Mouse (Mus musculus): ENCODE measurements around the gene Olfr681. TPM values are rescaled to one million over a fixed set of nuclear protein-coding genes. Genes with fewer than 3 reads are reported as not detected.
"Not testable (repeated sequence)": the region's sequence is repeated elsewhere in the genome, so short reads cannot be mapped to it uniquely, and the experiment has no call there.

Gene Olfr681
- 0.11 and 0.71 TPM in 2 replicates for polyA plus RNA-seq (2015; fragmentation: Nextera tagmentation; extraction: Ambion mirVana)

DNA sequence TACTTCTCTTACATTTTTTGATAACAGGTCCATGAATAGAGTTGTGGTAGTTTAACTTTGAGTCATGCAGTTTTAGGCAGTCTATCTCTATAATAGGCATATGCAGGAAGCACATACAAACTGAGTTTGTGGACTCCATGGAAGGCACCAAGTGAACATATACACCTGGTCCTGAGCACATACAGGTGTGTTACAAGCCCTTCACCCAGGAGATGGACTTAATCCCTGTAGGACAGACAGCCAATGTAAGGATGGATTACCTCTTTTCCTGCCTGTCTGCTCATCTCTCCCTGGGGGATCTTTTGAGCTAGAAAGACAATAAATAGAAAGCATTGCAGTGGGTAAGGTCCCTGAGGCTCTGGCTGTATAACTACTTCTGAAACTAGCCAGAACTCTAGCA is at the start of gene Olfr681:
Gene Olfr681 (plus strand): TSS at position 301 of the 400 bp plus-strand sequence.
- Histone ChIP-seq H3K27me3 (no peaks in the 10 kb centered on the region), H3K4me2 (replicated peaks) (no peak within 1 kb of the TSS), H3K27ac (replicated peaks) (no peak within 1 kb of the TSS), H3K4me3 (replicated peaks) (no peak within 1 kb of the TSS), H3K4me1 (no peaks in the 10 kb centered on the region), H3K9me3 (replicated peaks) (no peaks in the 10 kb centered on the region), H3K9ac (no peak within 1 kb of the TSS), H3K36me3 (no peaks in the 10 kb centered on the region)
- ATAC-seq (ENCODE audit: insufficient number of reproducible peaks, low FRiP score, low TSS enrichment, low read depth) = no peak

DNA sequence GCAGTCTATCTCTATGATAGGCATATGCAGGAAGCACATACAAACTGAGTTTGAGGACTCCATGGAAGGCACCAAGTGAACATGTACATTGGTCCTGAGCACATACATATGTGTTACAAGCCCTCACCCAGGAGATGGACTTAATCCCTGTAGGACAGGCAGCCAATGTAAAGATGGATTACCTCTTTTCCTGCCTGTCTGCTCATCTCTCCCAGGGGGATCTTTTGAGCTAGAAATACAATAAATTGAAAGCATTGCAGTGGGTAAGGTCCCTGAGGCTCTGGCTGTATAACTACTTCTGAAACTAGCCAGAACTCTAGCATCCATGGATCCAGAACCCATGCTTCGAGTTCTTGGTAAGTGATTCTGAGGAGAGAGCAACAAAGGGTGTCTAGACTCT is 35.7 kb upstream of the Olfr681 start, which contains the start of gene Olfr679:
Gene Olfr679 (plus strand): TSS at position 301 of the 400 bp plus-strand sequence.
- Histone ChIP-seq H3K36me3 (no peaks in the 10 kb centered on the region), H3K4me2 (replicated peaks) (no peak within 1 kb of the TSS), H3K9ac (no peak within 1 kb of the TSS), H3K27ac (replicated peaks) (no peak within 1 kb of the TSS), H3K27me3 (no peaks in the 10 kb centered on the region), H3K4me3 (replicated peaks) (no peak within 1 kb of the TSS), H3K4me1 (no peaks in the 10 kb centered on the region), H3K9me3 (replicated peaks) (no peaks in the 10 kb centered on the region)
- no peak for ATAC-seq (ENCODE audit: insufficient number of reproducible peaks, low FRiP score, low TSS enrichment, low read depth)
- 49% methylated on average over 1 of the region's 1 CpGs for WGBS

DNA sequence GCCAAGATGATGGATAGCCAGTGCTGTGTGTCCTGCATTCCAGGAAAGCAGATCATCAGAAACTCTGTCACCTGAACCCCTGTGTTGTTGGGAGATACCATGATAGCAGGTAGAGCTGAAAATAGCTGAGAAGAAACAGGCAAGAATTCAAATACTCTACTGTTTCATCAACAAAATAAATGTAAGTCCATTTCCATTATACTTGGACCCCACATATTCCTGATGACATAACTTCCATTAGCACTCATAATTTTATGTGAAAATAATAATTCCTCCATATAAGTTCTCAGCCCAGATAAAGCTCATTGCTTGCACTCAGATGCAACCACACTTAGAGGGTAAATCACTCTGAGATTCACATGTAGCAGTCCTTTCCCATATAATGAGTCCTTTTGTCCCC is 23.9 kb upstream of the Olfr681 start, which contains the start of gene Olfr680-ps1:
Gene Olfr680-ps1 (minus strand): TSS at position 101 of the 400 bp plus-strand sequence.
- H3K9me3 ChIP-seq (replicated peaks); H3K36me3 ChIP-seq; H3K27ac ChIP-seq (replicated peaks); ATAC-seq (ENCODE audit: insufficient number of reproducible peaks, low FRiP score, low TSS enrichment, low read depth); H3K27me3 ChIP-seq; H3K4me1 ChIP-seq; H3K9ac ChIP-seq; H3K4me2 ChIP-seq (replicated peaks); H3K4me3 ChIP-seq (replicated peaks): not testable (repeated sequence)

DNA sequence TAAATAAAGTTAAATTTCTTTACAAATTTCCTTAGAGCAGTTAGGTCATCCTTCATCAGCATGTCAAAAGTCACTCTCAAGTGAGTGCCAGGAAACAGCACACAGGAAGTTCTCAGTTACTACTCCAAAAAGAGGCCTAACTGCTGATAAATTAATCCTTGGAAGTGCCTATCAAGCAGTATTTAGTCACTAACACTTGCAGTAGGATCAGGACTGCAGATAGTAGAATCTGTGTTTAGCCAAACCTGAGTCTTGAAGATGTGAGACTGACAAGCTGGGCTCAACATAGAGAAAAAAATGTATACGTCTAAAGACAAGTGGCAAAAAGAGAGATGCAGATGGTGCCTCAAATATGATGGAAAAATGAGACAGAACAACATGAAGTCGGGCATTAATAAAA is 24.6 kb downstream of the Olfr681 start:
- H3K27me3 ChIP-seq = no peaks in the 10 kb centered on the region
- no peaks in the 10 kb centered on the region for H3K9me3 ChIP-seq (replicated peaks)
- no peak overlapping the region for H3K9ac ChIP-seq
- no peak overlapping the region for H3K4me2 ChIP-seq (replicated peaks)
- no peak overlapping the region for H3K4me3 ChIP-seq (replicated peaks)
- no peak overlapping the region for H3K27ac ChIP-seq (replicated peaks)
- H3K36me3 ChIP-seq = no peaks in the 10 kb centered on the region
- no peak for ATAC-seq (ENCODE audit: insufficient number of reproducible peaks, low FRiP score, low TSS enrichment, low read depth)
- WGBS = 74% methylated on average over 2 of the region's 2 CpGs
- no peaks in the 10 kb centered on the region for H3K4me1 ChIP-seq

DNA sequence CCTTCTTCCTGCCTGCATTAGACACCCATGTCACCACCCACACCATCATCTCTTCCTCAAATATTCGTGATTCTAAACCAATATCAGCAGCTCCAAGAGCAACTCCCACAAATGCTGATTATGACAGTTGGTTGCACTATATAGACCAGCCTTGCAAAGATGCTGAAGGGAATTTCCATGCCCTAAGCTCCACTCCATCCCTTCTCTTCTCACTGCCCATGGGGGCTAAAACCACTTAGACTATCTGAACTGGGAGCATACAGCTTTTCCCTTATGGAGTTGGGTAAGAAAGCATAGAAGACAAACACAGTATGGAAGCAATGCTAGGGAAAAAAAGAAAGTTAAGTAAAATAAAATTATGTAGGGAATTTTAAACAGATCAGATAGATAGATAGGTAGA is 30.3 kb downstream of the Olfr681 start, which contains the start of gene Olfr683:
Gene Olfr683 (minus strand): TSS at position 101 of the 400 bp plus-strand sequence.
- Histone ChIP-seq H3K9me3 (replicated peaks) (no peaks in the 10 kb centered on the region), H3K27ac (replicated peaks) (no peak within 1 kb of the TSS), H3K4me1 (no peaks in the 10 kb centered on the region), H3K4me2 (replicated peaks) (no peak within 1 kb of the TSS), H3K9ac (no peak within 1 kb of the TSS), H3K36me3 (no peaks in the 10 kb centered on the region), H3K27me3 (no peaks in the 10 kb centered on the region), H3K4me3 (replicated peaks) (no peak within 1 kb of the TSS)
- no peak for ATAC-seq (ENCODE audit: insufficient number of reproducible peaks, low FRiP score, low TSS enrichment, low read depth)
- 67% methylated on average over 1 of the region's 1 CpGs for WGBS

DNA sequence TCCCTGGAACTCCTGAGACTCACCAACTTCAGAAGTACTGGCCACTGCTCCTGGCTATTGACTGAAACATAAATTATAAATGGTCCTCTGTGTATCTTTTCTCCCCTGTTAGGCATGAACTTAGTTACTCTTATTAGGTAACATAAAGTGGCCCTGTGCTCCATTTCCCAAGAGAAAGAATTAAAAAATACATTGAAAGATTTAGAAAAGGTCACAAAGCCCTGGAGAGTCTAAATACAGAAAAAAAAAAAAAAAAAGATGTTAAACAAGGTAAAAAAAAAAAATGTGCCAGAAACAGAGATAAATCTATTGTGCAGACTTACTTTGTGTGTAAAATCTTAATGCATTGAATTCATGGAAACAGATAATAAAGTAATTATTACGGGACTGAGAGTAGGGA is 46.9 kb downstream of the Olfr681 start, which contains the start of gene Olfr684:
Gene Olfr684 (minus strand): TSS at position 101 of the 400 bp plus-strand sequence.
- Histone ChIP-seq H3K27ac (replicated peaks) (no peak within 1 kb of the TSS), H3K4me1 (no peaks in the 10 kb centered on the region), H3K4me2 (replicated peaks) (no peak within 1 kb of the TSS), H3K36me3 (no peaks in the 10 kb centered on the region), H3K9me3 (replicated peaks) (no peaks in the 10 kb centered on the region), H3K9ac (no peak within 1 kb of the TSS), H3K27me3 (no peaks in the 10 kb centered on the region), H3K4me3 (replicated peaks) (no peak within 1 kb of the TSS)
- 61% methylated on average over 1 of the region's 1 CpGs for WGBS
- no peak for ATAC-seq (ENCODE audit: insufficient number of reproducible peaks, low FRiP score, low TSS enrichment, low read depth)

DNA sequence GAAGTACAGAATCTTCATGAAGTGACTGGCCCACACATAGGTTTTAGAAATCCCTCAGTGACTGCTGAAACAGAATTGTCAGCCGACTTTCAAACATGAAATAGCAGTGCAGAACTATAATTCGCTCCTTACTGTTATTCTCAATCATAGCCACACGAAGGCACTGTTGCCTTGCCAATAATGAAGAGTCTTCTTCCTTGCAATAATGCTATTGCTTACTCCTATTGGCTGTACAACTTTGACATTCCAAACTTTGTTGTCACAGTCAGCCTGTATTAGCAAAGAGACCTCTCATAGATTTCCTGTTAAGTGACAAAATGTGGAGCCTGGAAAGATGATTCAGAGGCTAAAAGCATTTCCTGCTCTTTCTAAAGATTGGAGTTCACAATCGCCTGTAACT is 54.1 kb downstream of the Olfr681 start:
- no peaks in the 10 kb centered on the region for H3K36me3 ChIP-seq
- H3K27me3 ChIP-seq = no peaks in the 10 kb centered on the region
- no peak overlapping the region for H3K27ac ChIP-seq (replicated peaks)
- H3K9me3 ChIP-seq (replicated peaks) = no peaks in the 10 kb centered on the region
- no peak overlapping the region for H3K4me2 ChIP-seq (replicated peaks)
- no peak for ATAC-seq (ENCODE audit: insufficient number of reproducible peaks, low FRiP score, low TSS enrichment, low read depth)
- 51% methylated on average over 4 of the region's 4 CpGs for WGBS
- H3K9ac ChIP-seq = no peak overlapping the region
- H3K4me1 ChIP-seq = no peaks in the 10 kb centered on the region
- H3K4me3 ChIP-seq (replicated peaks) = no peak overlapping the region

Other genes with a start within 250 kb of the Olfr681 start
- gene Olfr665, start 238.8 kb upstream of the Olfr681 start, polyA plus RNA-seq (2015; fragmentation: Nextera tagmentation; extraction: Ambion mirVana) = 0.20 TPM in 1 of 2 replicates, not detected in the other
- gene Olfr666, start 220.9 kb upstream of the Olfr681 start, polyA plus RNA-seq (2015; fragmentation: Nextera tagmentation; extraction: Ambion mirVana) = 0.22 and 0.89 TPM in 2 replicates
- gene Olfr667, start 195.4 kb upstream of the Olfr681 start, polyA plus RNA-seq (2015; fragmentation: Nextera tagmentation; extraction: Ambion mirVana) = not detected in 2 replicates
- not detected in 2 replicates for gene Olfr668, start 188.8 kb upstream of the Olfr681 start, polyA plus RNA-seq (2015; fragmentation: Nextera tagmentation; extraction: Ambion mirVana)
- gene Olfr669, start 182.6 kb upstream of the Olfr681 start, polyA plus RNA-seq (2015; fragmentation: Nextera tagmentation; extraction: Ambion mirVana) = 0.23 and 0.50 TPM in 2 replicates
- not detected in 2 replicates for gene Olfr670, start 154.2 kb upstream of the Olfr681 start, polyA plus RNA-seq (2015; fragmentation: Nextera tagmentation; extraction: Ambion mirVana)
- gene Olfr671, start 137.7 kb upstream of the Olfr681 start, polyA plus RNA-seq (2015; fragmentation: Nextera tagmentation; extraction: Ambion mirVana) = 0.08 and 0.22 TPM in 2 replicates
- 0.51 and 1.5 TPM in 2 replicates for gene Olfr672, start 114.8 kb upstream of the Olfr681 start, polyA plus RNA-seq (2015; fragmentation: Nextera tagmentation; extraction: Ambion mirVana)
- gene Olfr675, start 88.4 kb upstream of the Olfr681 start, polyA plus RNA-seq (2015; fragmentation: Nextera tagmentation; extraction: Ambion mirVana) = not detected in 2 replicates
- gene Olfr676, start 84.1 kb upstream of the Olfr681 start, polyA plus RNA-seq (2015; fragmentation: Nextera tagmentation; extraction: Ambion mirVana) = not detected in 2 replicates
- gene Olfr677, start 65.5 kb upstream of the Olfr681 start, polyA plus RNA-seq (2015; fragmentation: Nextera tagmentation; extraction: Ambion mirVana) = 0.47 TPM in 1 of 2 replicates, not detected in the other
- gene Olfr678, start 52.4 kb upstream of the Olfr681 start, polyA plus RNA-seq (2015; fragmentation: Nextera tagmentation; extraction: Ambion mirVana) = not detected in 2 replicates
- gene Olfr679, start 35.6 kb upstream of the Olfr681 start, polyA plus RNA-seq (2015; fragmentation: Nextera tagmentation; extraction: Ambion mirVana) = 0.04 and 0.21 TPM in 2 replicates
- gene Olfr680-ps1, start 24.0 kb upstream of the Olfr681 start, polyA plus RNA-seq (2015; fragmentation: Nextera tagmentation; extraction: Ambion mirVana) = not detected in 2 replicates
- 0.61 TPM in 1 of 2 replicates, not detected in the other for gene Olfr683, start 30.2 kb downstream of the Olfr681 start, polyA plus RNA-seq (2015; fragmentation: Nextera tagmentation; extraction: Ambion mirVana)
- gene Olfr684, start 46.8 kb downstream of the Olfr681 start, polyA plus RNA-seq (2015; fragmentation: Nextera tagmentation; extraction: Ambion mirVana) = not detected in 2 replicates
- gene Olfr685, start 69.2 kb downstream of the Olfr681 start, polyA plus RNA-seq (2015; fragmentation: Nextera tagmentation; extraction: Ambion mirVana) = 0.25 and 0.27 TPM in 2 replicates
- gene Olfr686, start 90.6 kb downstream of the Olfr681 start, polyA plus RNA-seq (2015; fragmentation: Nextera tagmentation; extraction: Ambion mirVana) = 0.09 TPM in 1 of 2 replicates, not detected in the other
- 0.17 TPM in 1 of 2 replicates, not detected in the other for gene Olfr688, start 171.3 kb downstream of the Olfr681 start, polyA plus RNA-seq (2015; fragmentation: Nextera tagmentation; extraction: Ambion mirVana)
- gene Olfr689, start 194.3 kb downstream of the Olfr681 start, polyA plus RNA-seq (2015; fragmentation: Nextera tagmentation; extraction: Ambion mirVana) = 0.20 and 0.53 TPM in 2 replicates
- 0.13 and 0.24 TPM in 2 replicates for gene Olfr690, start 217.3 kb downstream of the Olfr681 start, polyA plus RNA-seq (2015; fragmentation: Nextera tagmentation; extraction: Ambion mirVana)
- gene Olfr691, start 225.4 kb downstream of the Olfr681 start, polyA plus RNA-seq (2015; fragmentation: Nextera tagmentation; extraction: Ambion mirVana) = 0.33 and 0.41 TPM in 2 replicates